Mouse (Mus musculus) embryonic facial prominence, embryonic 14.5 days (tissue): Measurements from ENCODE around the gene Gm20489. TPM values are rescaled to one million over a fixed set of nuclear protein-coding genes. Genes with fewer than 3 reads are reported as not detected.

Experiments
- ATAC-seq: fragments of 200-750 bp; cut with Nextera tagmentation; 2 replicates; pipeline ENCODE4 v1.8.0; 2017; ENCODE audit warnings: low read depth, moderate number of reproducible peaks, moderate TSS enrichment
- DNase-seq: peaks from one replicate; pipeline ENCODE4 v3.0.0-alpha.2; 2015; ENCODE audit warnings: low spot score
- H3K27ac ChIP-seq: fragments of 300-500 bp; sonication (generic); replicated peaks from 2 replicates; pipeline ENCODE4 v1.5.1; 2014; ENCODE audit warnings: low read depth, mild to moderate bottlenecking, low read length, moderate library complexity
- H3K27me3 ChIP-seq: fragments of 300-500 bp; sonication (generic); replicated peaks from 2 replicates; pipeline ENCODE4 v1.6.1; 2014; ENCODE audit warnings: low read length; ENCODE audit not compliant: control insufficient read depth, insufficient read depth
- H3K36me3 ChIP-seq: fragments of 300-500 bp; sonication (generic); 2 replicates; pipeline ENCODE4 v1.6.1; 2014; ENCODE audit warnings: low read length, mixed read lengths; ENCODE audit not compliant: control insufficient read depth, insufficient read depth
- H3K4me1 ChIP-seq: fragments of 300-500 bp; sonication (generic); 2 replicates; pipeline ENCODE4 v1.6.1; 2014; ENCODE audit warnings: antibody characterized with exemption, low read length; ENCODE audit not compliant: control insufficient read depth, insufficient read depth
- H3K4me2 ChIP-seq: fragments of 300-500 bp; sonication (generic); 2 replicates; pipeline ENCODE4 v1.6.1; 2014; ENCODE audit warnings: low read depth, mild to moderate bottlenecking, low read length, moderate library complexity, mixed read lengths
- H3K4me3 ChIP-seq: fragments of 300-500 bp; sonication (generic); 2 replicates; pipeline ENCODE4 v1.5.1; 2014; ENCODE audit warnings: low read depth, mild to moderate bottlenecking, low read length
- H3K9ac ChIP-seq: fragments of 300-500 bp; sonication (generic); 2 replicates; pipeline ENCODE4 v1.6.1; 2014; ENCODE audit warnings: low read depth, mild to moderate bottlenecking, low read length, moderate library complexity, mixed read lengths
- H3K9me3 ChIP-seq: fragments of 300-500 bp; sonication (generic); 2 replicates; pipeline ENCODE4 v1.6.1; 2016; ENCODE audit warnings: low read length; ENCODE audit not compliant: control insufficient read depth
- WGBS: fragments of 180-500 bp; shearing (Covaris S2); extraction: QIAGEN DNeasy Blood & Tissue Kit; methylation state at CpG from one replicate; pipeline ENCODE4 v1.1.7; 2014; 5-methylcytosine and 5-hydroxymethylcytosine counted together
- polyA plus RNA-seq: library from polyadenylated mRNA; unstranded; fragments of >200 nt; fragmentation: Nextera tagmentation; extraction: Ambion mirVana; gene quantifications from 2 replicates; pipeline ENCODE4 v1.2.1, GENCODE M21; 2014

The Gm20489 gene
- not detected in 2 replicates for polyA plus RNA-seq

- Histone ChIP-seq H3K27ac (no peak within 1 kb of the TSS), H3K27me3 (peaks cover 7% of the 10 kb centered on the region; the same call in 1 of the 2 replicates), H3K9ac (no peak within 1 kb of the TSS), H3K36me3 (no peaks in the 10 kb centered on the region), H3K4me2 (no peak within 1 kb of the TSS), H3K9me3 (no peaks in the 10 kb centered on the region), H3K4me3 (no peak within 1 kb of the TSS), H3K4me1 (no peaks in the 10 kb centered on the region)
- ATAC-seq (no peak), DNase-seq (no peak)
- 51% methylated on average over 3 of the region's 3 CpGs for WGBS
These were observed at the start of gene Gm20489 for GRCm38 (mm10) chrX:101268755-101269124. Gene Gm20489, minus strand, starts transcription at chrX:101269023.

GRCm38 (mm10) chrX:101313625-101314359 is 45.0 kb upstream of the Gm20489 start:
- DNase-seq (peak; percentile 22), ATAC-seq (peak; percentile 60; the same call in 1 of the 2 replicates)
- H3K27ac ChIP-seq, result no peak overlapping the region
- H3K4me3 ChIP-seq, result no peak overlapping the region
- 0 out of 2 replicates have a peak, but pooled peaks cover 3% of the 10 kb centered on the region for H3K27me3 ChIP-seq
- 31% methylated on average over 6 of the region's 6 CpGs for WGBS
- no peaks in the 10 kb centered on the region for H3K9me3 ChIP-seq
- H3K9ac ChIP-seq, result no peak overlapping the region
- H3K4me1 ChIP-seq, result no peaks in the 10 kb centered on the region
- H3K36me3 ChIP-seq, result no peaks in the 10 kb centered on the region
- no peak overlapping the region for H3K4me2 ChIP-seq

GRCm38 (mm10) chrX:101309299-101309698 is 40.5 kb upstream of the Gm20489 start:
- DNase-seq (no peak), ATAC-seq (no peak)
- Histone ChIP-seq H3K27me3 (no peaks in the 10 kb centered on the region), H3K27ac (no peak overlapping the region), H3K4me2 (no peak overlapping the region), H3K4me1 (no peaks in the 10 kb centered on the region), H3K9me3 (no peaks in the 10 kb centered on the region), H3K36me3 (no peaks in the 10 kb centered on the region), H3K9ac (no peak overlapping the region), H3K4me3 (no peak overlapping the region)
- 90% methylated on average over 5 of the region's 5 CpGs for WGBS

GRCm38 (mm10) chrX:101304646-101305045 is 35.8 kb upstream of the Gm20489 start:
- 64% methylated on average over 2 of the region's 2 CpGs for WGBS
- ATAC-seq, result no peak

GRCm38 (mm10) chrX:101301654-101302053 is 32.8 kb upstream of the Gm20489 start:
- H3K9ac ChIP-seq, result no peak overlapping the region

More at GRCm38 (mm10) chrX:101304646-101305045, 35.8 kb upstream of the Gm20489 start:
- no peak overlapping the region for H3K4me3 ChIP-seq
- DNase-seq, result no peak
- H3K4me1 ChIP-seq, result 0 out of 2 replicates have a peak, but pooled peaks cover 5% of the 10 kb centered on the region
- H3K4me2 ChIP-seq, result no peak overlapping the region
- no peaks in the 10 kb centered on the region for H3K9me3 ChIP-seq
- H3K9ac ChIP-seq, result no peak overlapping the region
- no peak overlapping the region for H3K27ac ChIP-seq
- H3K36me3 ChIP-seq, result no peaks in the 10 kb centered on the region
- H3K27me3 ChIP-seq, result no peaks in the 10 kb centered on the region

GRCm38 (mm10) chrX:101300427-101301030 is 31.7 kb upstream of the Gm20489 start:
- H3K27me3 ChIP-seq, result no peaks in the 10 kb centered on the region
- no peaks in the 10 kb centered on the region for H3K9me3 ChIP-seq
- H3K9ac ChIP-seq, result peak overlapping the region; percentile 53
- H3K4me2 ChIP-seq, result peak overlapping the region; percentile 56
- 40% methylated on average over 13 of the region's 13 CpGs for WGBS
- peak overlapping the region; percentile 61 for H3K27ac ChIP-seq
- ATAC-seq (peak; percentile 41; the same call in 1 of the 2 replicates), DNase-seq (peak; percentile 46)
- H3K4me1 ChIP-seq, result 0 out of 2 replicates have a peak, but pooled peaks cover 5% of the 10 kb centered on the region
- H3K4me3 ChIP-seq, result peak overlapping the region; percentile 47
- 0 out of 2 replicates have a peak, but pooled peaks cover 15% of the 10 kb centered on the region for H3K36me3 ChIP-seq

More at GRCm38 (mm10) chrX:101301654-101302053, 32.8 kb upstream of the Gm20489 start:
- no peaks in the 10 kb centered on the region for H3K9me3 ChIP-seq
- ATAC-seq (no peak), DNase-seq (no peak)
- peak overlapping the region; percentile 56; the same call in 1 of the 2 replicates for H3K4me2 ChIP-seq
- H3K4me1 ChIP-seq, result 0 out of 2 replicates have a peak, but pooled peaks cover 5% of the 10 kb centered on the region
- no peak overlapping the region for H3K27ac ChIP-seq
- H3K4me3 ChIP-seq, result no peak overlapping the region
- 0 out of 2 replicates have a peak, but pooled peaks cover 5% of the 10 kb centered on the region for H3K36me3 ChIP-seq
- no peaks in the 10 kb centered on the region for H3K27me3 ChIP-seq
- 69% methylated on average over 8 of the region's 9 CpGs for WGBS

- H3K9me3 ChIP-seq, result no peaks in the 10 kb centered on the region
- H3K4me1 ChIP-seq, result 0 out of 2 replicates have a peak, but pooled peaks cover 5% of the 10 kb centered on the region
- peak overlapping the region; percentile 47 for H3K4me3 ChIP-seq
- WGBS, result 31% methylated on average over 8 of the region's 13 CpGs
- ATAC-seq, result peak; percentile 74
- H3K27ac ChIP-seq, result peak overlapping the region; percentile 61
- H3K4me2 ChIP-seq, result peak overlapping the region; percentile 56
- peak overlapping the region; percentile 53 for H3K9ac ChIP-seq
- H3K36me3 ChIP-seq, result 0 out of 2 replicates have a peak, but pooled peaks cover 22% of the 10 kb centered on the region
- no peaks in the 10 kb centered on the region for H3K27me3 ChIP-seq
- peak; percentile 64 for DNase-seq
These were observed 30.9 kb upstream of the Gm20489 start for GRCm38 (mm10) chrX:101299473-101300426.

- H3K4me1 ChIP-seq, result 0 out of 2 replicates have a peak, but pooled peaks cover 5% of the 10 kb centered on the region
- peak within 1 kb of the TSS; percentile 55; the same call in 1 of the 2 replicates for H3K27ac ChIP-seq
- ATAC-seq, result peak; percentile 7; the same call in 1 of the 2 replicates
These were observed 30.2 kb upstream of the Gm20489 start, which contains the start of gene Nlgn3 for GRCm38 (mm10) chrX:101299055-101299454. Gene Nlgn3, plus strand, starts transcription at chrX:101299168.

More at GRCm38 (mm10) chrX:101299055-101299454, 30.2 kb upstream of the Gm20489 start, which contains the start of gene Nlgn3:
- Histone ChIP-seq H3K36me3 (peaks cover 23% of the 10 kb centered on the region; the same call in 1 of the 2 replicates), H3K9ac (peak within 1 kb of the TSS; percentile 53), H3K9me3 (no peaks in the 10 kb centered on the region), H3K4me2 (peak within 1 kb of the TSS; percentile 56), H3K27me3 (no peaks in the 10 kb centered on the region), H3K4me3 (peak within 1 kb of the TSS; percentile 47)
- WGBS, result 34% methylated on average over 11 of the region's 24 CpGs
- peak; percentile 26 for DNase-seq
